ENCODE assay signal across 8 mouse cellular contexts in genomic region chr5:125268033-125268765, GRCm38 (mm10).
DNase-seq lines count a peak whose midpoint lies in the region; ATAC-seq and TF ChIP-seq lines count a peak whose summit lies in the region.

No protein-coding gene starts in this region.

- intact Hi-C loops in heart, postnatal 14 days (cut with DNase I): loop anchor here (2.0 to 5.0 kb wide), 8 partner anchors 51 to 367 kb away; partner anchors contain the start of gene Ncor2

- 0 out of 2 replicates have a peak, but pooled peaks cover 5% of the 10 kb centered on the region for H3K27me3 ChIP-seq in forebrain, embryonic 12.5 days
- no peaks in the 10 kb centered on the region for H3K27me3 ChIP-seq in liver, postnatal 0 days (ENCODE audit: insufficient read depth, low read length)
- no peaks in the 10 kb centered on the region for H3K27me3 ChIP-seq in neural tube, embryonic 14.5 days (ENCODE audit: control insufficient read depth, insufficient read depth, low read length)

- DNase-seq in CD4-positive helper T cell, adult 2 months (ENCODE audit: low read depth, low spot score): peak; percentile 61
- peak; percentile 44 for DNase-seq in c-Kit-negative CD71-positive TER-119-positive erythroid progenitor cells, embryonic 14.5 days (ENCODE audit: low read depth, low spot score)
- DNase-seq in heart, postnatal 14 days: peak; percentile 82 to 92
- DNase-seq in layer of hippocampus, adult 11-12 months (ENCODE audit: low spot score): peak; percentile 89
- DNase-seq in liver, postnatal 0 days: peak; percentile 77
- peak; percentile 18 to 30 for DNase-seq in thymus, adult 18-20 months

- ATAC-seq in forebrain, embryonic 12.5 days (ENCODE audit: low FRiP score): peak; percentile 57
- ATAC-seq in liver, postnatal 0 days: no peak
- ATAC-seq in neural tube, embryonic 14.5 days (ENCODE audit: low read depth): peak; percentile 28; the same call in 1 of the 2 replicates

- no peaks in the 10 kb centered on the region for H3K9me3 ChIP-seq in forebrain, embryonic 12.5 days
- H3K9me3 ChIP-seq in liver, postnatal 0 days (ENCODE audit: low read length): no peaks in the 10 kb centered on the region
- H3K9me3 ChIP-seq in neural tube, embryonic 14.5 days (ENCODE audit: control insufficient read depth, low read length): no peaks in the 10 kb centered on the region

- no peak for TF ChIP-seq EP300 in liver, postnatal 0 days (IDR thresholded peaks at IDR 0.05; ENCODE audit: low read depth)

- TF ChIP-seq CTCF in liver, postnatal 0 days (IDR thresholded peaks at IDR 0.05; ENCODE audit: low read depth): peak; percentile 98

- no peak overlapping the region for H3K4me3 ChIP-seq in forebrain, embryonic 12.5 days (replicated peaks)
- H3K4me3 ChIP-seq in liver, postnatal 0 days (ENCODE audit: low read depth, low read length): no peak overlapping the region
- no peak overlapping the region for H3K4me3 ChIP-seq in neural tube, embryonic 14.5 days (ENCODE audit: low read depth, low read length)

- H3K36me3 ChIP-seq in forebrain, embryonic 12.5 days (replicated peaks): no peaks in the 10 kb centered on the region
- H3K36me3 ChIP-seq in liver, postnatal 0 days (replicated peaks; ENCODE audit: insufficient read depth, low read length): no peaks in the 10 kb centered on the region
- H3K36me3 ChIP-seq in neural tube, embryonic 14.5 days (ENCODE audit: control insufficient read depth, insufficient read depth, low read length): no peaks in the 10 kb centered on the region

- H3K4me1 ChIP-seq in forebrain, embryonic 12.5 days: peaks cover 31% of the 10 kb centered on the region
- peaks cover 9% of the 10 kb centered on the region for H3K4me1 ChIP-seq in liver, postnatal 0 days (ENCODE audit: insufficient read depth)
- peaks cover 30% of the 10 kb centered on the region for H3K4me1 ChIP-seq in neural tube, embryonic 14.5 days (ENCODE audit: control insufficient read depth, insufficient read depth, low read length)

- WGBS in forebrain, embryonic 12.5 days: 24% methylated on average over 10 of the region's 10 CpGs
- WGBS in liver, postnatal 0 days (ENCODE audit: insufficient replicate concordance): 15% methylated on average over 10 of the region's 10 CpGs
- WGBS in neural tube, embryonic 14.5 days: 8% methylated on average over 10 of the region's 10 CpGs

- peak overlapping the region; percentile 78; the same call in 1 of the 2 replicates for H3K27ac ChIP-seq in forebrain, embryonic 12.5 days
- no peak overlapping the region for H3K27ac ChIP-seq in liver, postnatal 0 days (ENCODE audit: low read depth)
- peak overlapping the region; percentile 89 for H3K27ac ChIP-seq in neural tube, embryonic 14.5 days (ENCODE audit: low read depth, low read length)

- H3K9ac ChIP-seq in forebrain, embryonic 12.5 days: no peak overlapping the region
- H3K9ac ChIP-seq in liver, postnatal 0 days (replicated peaks): no peak overlapping the region
- H3K9ac ChIP-seq in neural tube, embryonic 14.5 days (replicated peaks; ENCODE audit: low read depth, low read length): no peak overlapping the region

- H3K4me2 ChIP-seq in forebrain, embryonic 12.5 days: no peak overlapping the region
- 0 out of 2 replicates have a peak overlapping the region, but pooled peaks have one; percentile 2 for H3K4me2 ChIP-seq in liver, postnatal 0 days (ENCODE audit: low read depth, low read length)
- no peak overlapping the region; the same call in 1 of the 2 replicates for H3K4me2 ChIP-seq in neural tube, embryonic 14.5 days (ENCODE audit: low read depth, low read length)

Comparison
In these comparisons a context has a peak if more than half of its experiments do, and no peak if none do; other contexts are left out.
1. DNase-seq: peak in every context shown above with its lines; median percentile 89 in layer of hippocampus, adult 11-12 months; 87 in heart, postnatal 14 days; 77 in liver, postnatal 0 days; 61 in CD4-positive helper T cell, adult 2 months; 44 in c-Kit-negative CD71-positive TER-119-positive erythroid progenitor cells, embryonic 14.5 days; 24 in thymus, adult 18-20 months.